Mouse (Mus musculus): Measurements from ENCODE around the gene Tmem80.

DNA sequence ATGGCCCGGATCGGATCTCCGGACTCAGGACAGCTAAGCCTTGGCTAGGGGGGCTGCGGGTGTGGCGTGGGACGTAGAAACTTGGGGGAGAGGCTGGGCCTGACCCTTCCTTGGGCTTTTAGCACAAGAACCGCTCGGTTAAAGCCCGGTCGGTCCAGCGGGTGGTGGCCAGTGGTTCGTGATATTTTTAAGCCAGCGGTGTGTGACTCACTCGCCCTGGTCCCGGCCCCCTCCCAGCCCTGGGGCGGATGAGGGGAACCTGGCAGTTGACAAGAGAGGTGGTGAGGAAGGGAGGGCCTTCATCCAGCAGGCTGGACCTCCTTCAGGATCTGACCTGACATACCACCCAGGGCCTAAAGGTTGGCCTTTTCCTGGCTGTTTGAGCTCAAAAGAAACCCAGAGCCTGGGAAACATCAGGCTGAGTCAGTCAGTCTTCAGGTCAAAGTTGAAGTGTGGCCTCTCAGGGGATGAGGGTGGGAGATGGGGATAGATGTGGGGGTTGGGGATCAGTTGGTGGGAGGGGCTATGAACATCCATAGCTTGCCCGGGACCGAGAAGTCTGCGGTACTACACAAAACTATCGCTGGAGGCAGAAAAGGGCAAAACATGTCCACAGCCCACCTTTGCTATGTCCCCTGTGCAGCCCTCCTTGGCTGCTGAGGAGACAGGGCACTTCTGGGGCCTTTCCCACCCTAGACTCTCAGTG is 11.8 kb downstream of the Tmem80 start:
- TF ChIP-seq POLR2A (IDR thresholded peaks at IDR 0.05; ENCODE audit: low read depth, low read length) (no peak), CTCF (IDR thresholded peaks at IDR 0.05; ENCODE audit: borderline replicate concordance, insufficient read depth, low read length) (no peak)
